9 mouse cellular contexts compared by ENCODE assay signal in genomic region chr17:3244881-3245739, GRCm38 (mm10).
DNase-seq lines count a peak whose midpoint lies in the region; ATAC-seq and TF ChIP-seq lines count a peak whose summit lies in the region.
"Had no signal": no experiment of that assay in that cellular context is flagged by ENCODE, and none has a peak within 500 bp of the region (broad histone marks: within the 10 kb centered on the region; RNA-seq: fewer than 3 reads in every experiment).

No protein-coding gene starts in this region.

- H3K4me3 ChIP-seq in layer of hippocampus, adult 2 months = no peak overlapping the region
- no peak overlapping the region for H3K4me3 ChIP-seq in hindbrain, embryonic 16.5 days (ENCODE audit: low read length)
- no peak overlapping the region for H3K4me3 ChIP-seq in neural tube, embryonic 13.5 days
- no peak overlapping the region for H3K4me3 ChIP-seq in limb, embryonic 10.5 days

- H3K4me2 ChIP-seq in hindbrain, embryonic 16.5 days (ENCODE audit: low read length) = no peak overlapping the region
- H3K4me2 ChIP-seq in neural tube, embryonic 13.5 days = no peak overlapping the region

- H3K9me3 ChIP-seq in hindbrain, embryonic 16.5 days (ENCODE audit: control insufficient read depth, low read length) = no peaks in the 10 kb centered on the region
- no peaks in the 10 kb centered on the region for H3K9me3 ChIP-seq in neural tube, embryonic 13.5 days
- no peaks in the 10 kb centered on the region for H3K9me3 ChIP-seq in limb, embryonic 10.5 days (replicated peaks)

- DNase-seq in layer of hippocampus, adult 2 months (ENCODE audit: low spot score in 2 of 2) = no peak
- no peak for DNase-seq in layer of hippocampus, adult 11-12 months (ENCODE audit: low spot score)
- DNase-seq in adrenal gland, postnatal 36 days = peak; percentile 57 to 59
- no peak for DNase-seq in right cerebral cortex, adult 2 months (ENCODE audit: low spot score in 2 of 2)
- no peak for DNase-seq in cerebellum, adult 11-12 months
- no peak for DNase-seq in limb, embryonic 10.5 days (ENCODE audit: low spot score)

- H3K36me3 ChIP-seq in hindbrain, embryonic 16.5 days (ENCODE audit: control insufficient read depth, insufficient read depth, low read length) = no peaks in the 10 kb centered on the region
- H3K36me3 ChIP-seq in neural tube, embryonic 13.5 days = no peaks in the 10 kb centered on the region
- peaks cover 8% of the 10 kb centered on the region; the same call in 1 of the 2 replicates for H3K36me3 ChIP-seq in limb, embryonic 10.5 days

- TF ChIP-seq CTCF in layer of hippocampus, adult 2 months (conservative IDR thresholded peaks at IDR 0.05) = no peak

- H3K27ac ChIP-seq in layer of hippocampus, adult 2 months = peak overlapping the region; percentile 52; the same call in 1 of the 2 replicates
- H3K27ac ChIP-seq in hindbrain, embryonic 16.5 days (ENCODE audit: low read depth, low read length) = peak overlapping the region; percentile 36
- H3K27ac ChIP-seq in neural tube, embryonic 13.5 days (replicated peaks) = peak overlapping the region; percentile 89
- H3K27ac ChIP-seq in limb, embryonic 10.5 days = no peak overlapping the region
- H3K27ac ChIP-seq: liver, embryonic 14.5 days had no signal

- ATAC-seq in hindbrain, embryonic 16.5 days = peak; percentile 10; the same call in 1 of the 2 replicates
- ATAC-seq in neural tube, embryonic 13.5 days (ENCODE audit: low read depth) = no peak

- 52% methylated on average over 8 of the region's 8 CpGs for WGBS in hindbrain, embryonic 16.5 days
- 59% methylated on average over 8 of the region's 8 CpGs for WGBS in neural tube, embryonic 13.5 days
- 78% methylated on average over 8 of the region's 8 CpGs for WGBS in limb, embryonic 10.5 days

- H3K4me1 ChIP-seq in hindbrain, embryonic 16.5 days (ENCODE audit: control insufficient read depth, insufficient read depth, low read depth, low read length) = peaks cover 37% of the 10 kb centered on the region
- peaks cover 57% of the 10 kb centered on the region for H3K4me1 ChIP-seq in neural tube, embryonic 13.5 days (replicated peaks)
- peaks cover 11% of the 10 kb centered on the region for H3K4me1 ChIP-seq in limb, embryonic 10.5 days

- no peaks in the 10 kb centered on the region for H3K27me3 ChIP-seq in hindbrain, embryonic 16.5 days (replicated peaks; ENCODE audit: control insufficient read depth, insufficient read depth, low read length)
- no peaks in the 10 kb centered on the region for H3K27me3 ChIP-seq in neural tube, embryonic 13.5 days
- H3K27me3 ChIP-seq in limb, embryonic 10.5 days (ENCODE audit: low read depth, poor library complexity, severe bottlenecking) = no peaks in the 10 kb centered on the region

- H3K9ac ChIP-seq in hindbrain, embryonic 16.5 days (ENCODE audit: low read depth, low read length) = no peak overlapping the region
- H3K9ac ChIP-seq in neural tube, embryonic 13.5 days = 0 out of 2 replicates have a peak overlapping the region, but pooled peaks have one; percentile 9
- H3K9ac ChIP-seq: liver, embryonic 14.5 days had no signal

Comparison
In these comparisons a context has a peak if more than half of its experiments do, and no peak if none do; other contexts are left out.
1. DNase-seq: peak in adrenal gland, postnatal 36 days (2 of 2); none in layer of hippocampus, adult 2 months (0 of 2), layer of hippocampus, adult 11-12 months (single experiment), right cerebral cortex, adult 2 months (0 of 2), cerebellum, adult 11-12 months (single experiment) and limb, embryonic 10.5 days (single experiment).